Mouse (Mus musculus) layer of hippocampus, adult 8-10 months (tissue): ENCODE data around the gene Rab11fip5. TPM values are rescaled to one million over a fixed set of nuclear protein-coding genes. Genes with fewer than 3 reads are reported as not detected.

Experiments
- DNase-seq, 2 experiments: peaks; one replicate each; pipeline ENCODE4 v3.0.0; 2022; ENCODE audit warnings: low spot score in 2 of 2
- microRNA-seq, 2 experiments: library from miRNA; unstranded; fragments of <30 nt; microRNA quantifications; one replicate each; pipeline ENCODE4 v1.2.0; 2022
- total RNA-seq, 4 experiments: library from RNA; stranded (reverse); gene quantifications; 2 replicates each; pipeline ENCODE4 v1.2.4; 2022

The Rab11fip5 gene
- total RNA-seq, 4 experiments from 2014 or later: 62.8 to 68.1 (median 65.7) TPM

GRCm38 (mm10) chr6:85314064-85314798 lies 60.2 kb downstream of the Rab11fip5 start:
- DNase-seq: no peak

DNA sequence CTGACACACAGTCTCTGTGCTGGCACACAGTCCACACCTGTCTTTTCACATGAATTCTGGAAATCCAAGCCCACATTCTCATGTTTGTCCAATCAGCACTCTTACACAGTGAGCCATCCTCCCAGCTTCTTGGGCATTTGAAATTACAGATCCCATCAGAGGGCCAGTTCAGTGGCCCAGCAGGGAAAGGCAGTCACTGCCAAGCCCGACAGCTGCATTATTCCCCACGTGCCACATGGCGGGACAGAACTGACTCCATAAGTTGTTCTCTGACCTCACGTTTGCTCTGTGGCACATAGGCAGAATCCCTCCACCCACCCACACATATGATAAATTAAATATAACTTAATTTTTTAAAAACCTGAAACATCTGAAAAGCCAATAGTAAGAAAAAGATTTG lies 66.5 kb downstream of the Rab11fip5 start:
- no peak for DNase-seq

DNA sequence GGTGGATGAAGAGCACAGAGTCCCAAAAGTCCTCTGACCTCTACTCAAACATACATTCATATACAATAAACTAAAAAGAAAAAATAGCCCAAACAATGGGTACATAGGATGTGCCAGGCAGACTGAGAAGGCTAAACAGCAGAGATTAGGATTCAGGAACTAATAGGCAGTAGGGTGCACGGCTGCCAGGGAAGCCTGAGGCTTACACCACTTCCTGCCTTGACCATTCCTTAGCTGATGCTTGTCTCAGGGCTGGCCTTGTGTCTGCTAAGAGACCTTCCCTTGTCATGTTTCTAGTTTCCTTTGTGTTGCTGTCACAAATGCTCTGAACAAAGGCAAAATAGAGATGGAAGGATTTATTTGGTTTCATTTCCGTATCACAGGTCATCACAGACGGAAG lies 68.1 kb downstream of the Rab11fip5 start:
- no peak for DNase-seq

DNA sequence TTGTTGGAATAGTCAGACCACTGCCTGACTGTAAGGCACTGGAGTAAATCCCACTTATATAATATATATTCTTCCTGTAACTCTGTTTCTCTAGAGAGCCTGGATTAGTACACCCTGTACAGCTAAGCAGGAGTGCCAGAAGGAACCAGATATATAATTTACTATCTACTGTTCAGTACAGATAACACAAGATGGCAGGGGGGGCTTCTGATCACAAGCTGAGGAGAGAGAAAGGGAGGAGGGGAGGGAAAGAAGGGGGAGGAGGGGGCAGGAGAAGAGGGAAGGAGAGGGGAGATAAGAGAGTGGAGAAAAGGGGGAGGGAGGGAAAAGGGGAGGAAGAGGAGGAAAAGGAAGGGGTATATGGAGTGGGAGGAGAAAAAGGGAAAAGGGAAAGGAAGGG lies 68.6 kb downstream of the Rab11fip5 start:
- DNase-seq: no peak

- no peak for DNase-seq
Measured at GRCm38 (mm10) chr6:85304966-85305365, 69.5 kb downstream of the Rab11fip5 start.

GRCm38 (mm10) chr6:85302326-85303055 lies 71.9 kb downstream of the Rab11fip5 start:
- peak; percentile 64 to 83 for DNase-seq

DNA sequence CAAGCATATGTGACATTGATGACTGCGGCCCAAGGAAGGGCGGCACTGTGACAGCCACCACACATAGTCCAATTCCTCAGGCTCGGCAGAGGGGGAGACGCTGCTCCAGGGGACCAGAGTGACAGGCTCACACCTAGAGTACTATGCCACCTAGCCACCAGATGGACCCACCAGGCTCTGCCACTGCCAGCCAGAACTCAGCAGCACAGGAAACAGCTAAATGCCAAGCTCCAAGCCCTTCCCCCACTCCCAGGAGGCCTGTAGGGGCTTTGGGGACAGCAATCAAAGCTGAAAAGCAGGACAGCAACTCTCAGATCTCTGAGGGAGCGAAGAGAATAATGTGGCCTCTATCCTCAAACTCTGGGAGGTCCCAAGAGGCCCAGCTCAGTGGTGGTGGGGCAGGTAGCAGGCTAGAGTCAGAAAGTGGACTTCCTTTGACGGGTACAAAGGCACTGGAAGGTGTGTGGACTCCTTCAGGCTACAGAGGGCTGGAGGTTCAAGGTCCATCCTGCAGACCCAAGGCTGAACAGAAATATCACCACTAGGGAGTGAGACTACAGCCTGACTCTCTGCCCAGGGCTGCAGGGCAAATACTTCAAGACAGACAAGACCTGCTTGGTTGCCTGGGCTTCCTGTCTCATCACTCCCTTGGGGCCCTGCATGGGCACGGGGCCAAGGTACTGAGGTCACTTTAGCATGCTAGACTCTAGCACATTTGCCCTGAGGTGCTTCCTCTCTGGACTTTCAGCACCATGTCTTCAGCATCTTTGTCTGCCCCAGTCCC lies 78.9 kb downstream of the Rab11fip5 start:
- no peak for DNase-seq

DNA sequence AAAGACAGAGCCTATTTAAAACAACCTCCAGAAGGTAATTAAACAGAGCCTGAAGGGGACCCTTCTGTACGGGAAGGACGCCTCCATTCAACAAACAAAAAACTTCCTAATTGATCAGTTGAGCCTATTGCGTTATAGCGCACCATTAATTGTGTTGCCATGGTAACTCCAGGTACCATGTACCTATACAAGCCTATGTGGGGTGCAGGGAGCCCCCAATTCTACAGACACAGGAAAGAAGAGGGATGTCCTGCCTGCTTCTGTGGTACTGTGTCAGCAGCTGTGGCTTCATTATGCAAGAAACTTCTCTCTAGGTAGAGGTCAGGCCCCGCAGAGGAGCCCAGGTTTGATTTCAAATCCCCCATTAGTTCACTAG lies 80.4 kb downstream of the Rab11fip5 start:
- DNase-seq: no peak

- DNase-seq: no peak
Measured at GRCm38 (mm10) chr6:85293255-85294003, 81.0 kb downstream of the Rab11fip5 start.

DNA sequence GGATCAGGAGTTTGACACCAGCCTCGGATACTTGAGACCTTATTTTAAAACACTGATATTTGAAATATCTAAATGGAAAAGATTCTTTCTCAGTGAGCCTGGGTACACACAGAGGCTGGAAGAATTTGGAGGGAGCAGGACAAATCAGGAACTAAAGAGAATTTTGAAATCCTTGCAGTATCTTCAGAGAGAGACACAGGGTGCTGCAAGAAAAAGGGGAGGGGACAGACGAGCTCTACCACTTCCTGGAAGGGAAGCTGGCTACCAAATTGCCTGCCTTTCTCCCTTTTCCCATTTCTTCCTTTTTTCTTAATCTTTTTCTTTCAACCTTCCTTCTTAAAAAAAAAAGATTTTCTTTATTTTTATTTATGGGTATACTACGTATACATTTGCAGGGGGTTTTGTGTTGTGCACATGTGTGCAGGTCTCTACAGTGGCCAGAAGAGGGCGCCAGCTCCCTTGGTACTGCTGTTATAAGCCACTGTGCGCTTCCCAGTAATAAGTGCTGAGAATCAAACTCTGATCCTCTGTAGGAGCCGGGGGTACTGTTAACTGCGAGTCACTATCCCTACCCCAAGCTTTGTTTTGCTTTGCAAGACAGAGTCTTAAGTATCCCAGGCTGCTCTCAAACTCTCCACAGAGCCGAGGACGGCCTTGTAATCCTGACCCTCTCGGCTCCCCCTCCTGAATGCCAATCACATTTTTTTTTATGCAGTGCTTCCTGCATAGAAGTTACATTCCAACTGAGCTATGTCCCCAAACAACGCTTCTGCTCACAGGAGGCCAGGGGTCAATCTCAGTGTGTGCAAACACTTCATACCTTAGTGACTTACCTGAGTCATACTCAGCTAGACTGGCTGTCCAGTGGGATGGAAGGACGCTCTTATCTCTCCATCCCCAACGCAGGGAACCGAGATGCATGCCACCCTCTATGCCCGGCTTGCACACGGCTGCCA lies 83.3 kb downstream of the Rab11fip5 start:
- DNase-seq: no peak

DNA sequence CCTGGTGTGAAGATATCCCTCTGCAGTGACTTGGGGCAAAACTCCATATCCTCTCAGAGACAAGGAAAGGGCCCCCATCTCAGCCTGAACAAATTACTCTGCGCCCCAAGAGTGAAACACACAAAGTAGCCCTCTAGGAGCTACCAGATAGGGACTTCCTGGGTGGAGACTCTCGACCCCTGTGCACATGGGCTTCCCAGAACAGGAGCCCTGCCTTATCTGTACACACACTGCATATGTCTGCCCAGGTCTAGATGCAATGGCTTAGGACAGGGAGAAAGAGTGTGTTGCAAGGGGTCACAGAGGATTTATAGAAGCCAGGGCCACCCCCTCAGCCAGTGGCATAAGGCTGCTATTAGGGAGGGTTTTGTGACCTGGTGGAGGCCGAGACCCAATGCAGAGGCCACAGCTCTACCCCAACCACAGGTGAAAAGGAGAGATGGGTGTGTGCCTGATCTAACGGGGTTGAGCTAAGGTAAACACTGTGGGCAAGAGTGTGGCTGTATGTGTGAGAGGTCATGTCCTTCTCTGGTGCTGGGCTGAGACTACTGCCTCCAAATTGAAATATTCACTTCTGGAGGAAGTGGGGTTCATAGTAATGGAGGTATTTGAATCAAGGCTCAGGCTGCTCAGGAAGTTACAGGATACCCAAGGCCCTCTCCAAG lies 86.1 kb downstream of the Rab11fip5 start:
- DNase-seq: no peak

GRCm38 (mm10) chr6:85286283-85287047 lies 88.0 kb downstream of the Rab11fip5 start:
- DNase-seq: no peak

Small RNAs within 50 kb of the gene (microRNA-seq; reads per million reads assigned to microRNA genes)
- 0 reads per million in 2 experiments for gene Mir705

Other genes with a start within 250 kb of the Rab11fip5 start
- 10 to 100 TPM; 39.2 to 56.1 (median 48.4) TPM for gene Spr, start 236.9 kb downstream of the Rab11fip5 start, total RNA-seq
- 10 to 100 TPM; 15.0 to 22.5 (median 17.5) TPM for gene Emx1, start 187.2 kb downstream of the Rab11fip5 start, total RNA-seq
- gene Sfxn5, start 41.2 kb downstream of the Rab11fip5 start, total RNA-seq: 100 to 1,000 TPM; 176 to 205 (median 188) TPM
- not detected for gene Noto, start 49.3 kb upstream of the Rab11fip5 start, total RNA-seq
- 10 to 100 TPM; 49.4 to 57.5 (median 53.2) TPM for gene Smyd5, start 57.4 kb upstream of the Rab11fip5 start, total RNA-seq
- 100 to 1,000 TPM; 214 to 247 (median 220) TPM for gene Cct7, start 76.9 kb upstream of the Rab11fip5 start, total RNA-seq
- gene Pradc1, start 77.3 kb upstream of the Rab11fip5 start, total RNA-seq: 10 to 100 TPM; 18.0 to 20.9 (median 18.0) TPM
- 10 to 100 TPM; 68.2 to 87.1 (median 81.3) TPM for gene Fbxo41, start 128.4 kb upstream of the Rab11fip5 start, total RNA-seq
- 10 to 100 TPM; 18.5 to 24.4 (median 20.1) TPM for gene Egr4, start 139.0 kb upstream of the Rab11fip5 start, total RNA-seq
- 10 to 100 TPM in 1 of 4 experiments, 1 to 10 TPM in 3; 7.2 to 10.1 (median 8.4) TPM for gene Alms1, start 212.9 kb upstream of the Rab11fip5 start, total RNA-seq